Mouse (Mus musculus) gastrocnemius, adult 8-10 months (tissue): Measurements from ENCODE around the gene Rnasek. TPM values are rescaled to one million over a fixed set of nuclear protein-coding genes. Genes with fewer than 3 reads are reported as not detected.
A peak's percentile ranks its signal among the peaks of the same experiment; 100 is the strongest.

Experiments used
- DNase-seq, 2 experiments: peaks; one replicate each; pipeline ENCODE4 v3.0.0; 2022; ENCODE audit warnings: low spot score in 2 of 2
- microRNA-seq: library from miRNA; unstranded; fragments of <30 nt; microRNA quantifications from one replicate; pipeline ENCODE4 v1.2.0, GENCODE M21; 2022
- total RNA-seq, 4 experiments: library from RNA; stranded (reverse); gene quantifications; 2 replicates each; pipeline ENCODE4 v1.2.4; 2022

Gene Rnasek
- total RNA-seq, 4 experiments from 2014 or later, result 92.8 to 127 (median 113) TPM

DNA sequence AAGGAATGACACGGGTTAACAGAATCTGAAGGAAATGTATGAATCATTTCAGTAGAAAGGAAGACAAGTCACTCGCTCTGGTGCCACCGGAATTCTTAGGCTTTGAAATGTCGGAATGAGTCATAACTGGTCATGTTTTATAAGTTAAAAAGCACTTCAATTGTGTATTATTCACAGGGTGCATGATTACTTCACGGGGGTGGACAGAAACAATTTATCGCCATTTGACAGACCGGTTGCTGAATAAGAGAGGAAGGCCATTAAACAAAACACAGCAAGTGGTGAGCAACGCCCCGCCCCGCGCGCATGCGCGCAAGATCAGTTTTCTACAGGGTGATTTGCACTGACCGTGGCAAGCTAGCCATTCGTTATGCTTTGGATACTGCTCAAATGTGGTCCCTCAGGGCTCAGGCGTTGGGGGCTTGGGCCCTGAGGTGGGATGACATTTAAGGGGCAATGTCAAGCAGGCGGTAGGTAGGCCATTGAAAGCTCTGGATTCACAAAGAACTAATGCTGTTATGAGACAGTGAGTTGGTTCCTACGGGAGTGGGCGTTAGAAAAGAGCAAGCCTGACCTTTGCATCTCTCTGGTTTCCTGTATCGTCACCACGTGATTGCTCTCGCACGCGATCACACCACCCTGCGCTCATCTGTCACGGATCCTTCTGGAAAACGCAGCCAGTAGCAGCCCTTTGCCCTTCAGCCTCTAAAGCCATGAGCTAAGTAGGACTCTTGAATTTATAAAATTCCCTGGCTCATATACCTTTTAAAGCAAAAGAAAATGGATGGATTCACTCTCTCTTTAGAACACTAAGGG lies 50.1 kb downstream of the Rnasek start:
- no peak for DNase-seq

Small RNA genes lying within 50 kb of the gene (microRNA-seq; reads per million reads assigned to microRNA genes)
- 1,728 reads per million, percentile 84 among the genes with 10 or more reads in this experiment for gene Mir195a
- not detected for gene Mir497
- not detected for gene Mir497b

Other genes starting within 250 kb of the Rnasek start
- 100 to 1,000 TPM; 186 to 216 (median 214) TPM for gene Gabarap, start 248.7 kb downstream of the Rnasek start, total RNA-seq
- gene Phf23, start 244.1 kb downstream of the Rnasek start, total RNA-seq, result 10 to 100 TPM; 20.5 to 28.5 (median 23.0) TPM
- gene Dvl2, start 239.2 kb downstream of the Rnasek start, total RNA-seq, result 1 to 10 TPM; 3.8 to 5.2 (median 4.5) TPM
- 100 to 1,000 TPM; 288 to 338 (median 299) TPM for gene Acadvl, start 224.4 kb downstream of the Rnasek start, total RNA-seq
- gene Dlg4, start 222.9 kb downstream of the Rnasek start, total RNA-seq, result 1 to 10 TPM; 3.3 to 6.9 (median 4.2) TPM
- not detected for gene Asgr1, start 185.8 kb downstream of the Rnasek start, total RNA-seq
- gene Asgr2, start 147.2 kb downstream of the Rnasek start, total RNA-seq, result not detected
- gene Mgl2, start 109.5 kb downstream of the Rnasek start, total RNA-seq, result 1 to 10 TPM in 2 of 4 experiments, under 1 TPM in 2; 0.60 to 2.0 (median 0.94) TPM
- gene Clec10a, start 83.6 kb downstream of the Rnasek start, total RNA-seq, result 1 to 10 TPM; 1.6 to 3.6 (median 2.8) TPM
- under 1 TPM in 2 of 4 experiments, not detected in 2; 0.27 to 0.46 TPM for gene Slc16a11, start 27.1 kb downstream of the Rnasek start, total RNA-seq
- gene Slc16a13, start 18.8 kb downstream of the Rnasek start, total RNA-seq, result under 1 TPM; 0.13 to 0.89 (median 0.35) TPM
- gene Bcl6b, start 10.0 kb downstream of the Rnasek start, total RNA-seq, result 1 to 10 TPM; 1.2 to 3.9 (median 2.3) TPM
- gene 0610010K14Rik, start 1.9 kb downstream of the Rnasek start, total RNA-seq, result 10 to 100 TPM; 29.8 to 36.3 (median 35.5) TPM
- gene Gm21988, start within 50 bp of the Rnasek start, total RNA-seq, result 1 to 10 TPM; 1.6 to 3.3 (median 3.0) TPM
- 1 to 10 TPM in 3 of 4 experiments, under 1 TPM in 1; 0.63 to 2.2 (median 1.3) TPM for gene Alox12, start 15.5 kb upstream of the Rnasek start, total RNA-seq
- under 1 TPM in 1 of 4 experiments, not detected in 3; 0.11 TPM for gene Alox12e, start 82.8 kb upstream of the Rnasek start, total RNA-seq
- gene Alox15, start 112.2 kb upstream of the Rnasek start, total RNA-seq, result under 1 TPM in 2 of 4 experiments, not detected in 2; 0.11 TPM
- gene Pelp1, start 170.2 kb upstream of the Rnasek start, total RNA-seq, result 10 to 100 TPM; 19.6 to 23.3 (median 20.6) TPM
- 1 to 10 TPM; 5.9 to 9.2 (median 7.4) TPM for gene Arrb2, start 192.8 kb upstream of the Rnasek start, total RNA-seq
- 1 to 10 TPM; 4.1 to 5.3 (median 4.6) TPM for gene Med11, start 212.1 kb upstream of the Rnasek start, total RNA-seq
- under 1 TPM in 3 of 4 experiments, not detected in 1; 0.10 to 0.48 (median 0.31) TPM for gene Zmynd15, start 219.6 kb upstream of the Rnasek start, total RNA-seq
- gene Cxcl16, start 220.1 kb upstream of the Rnasek start, total RNA-seq, result under 1 TPM; 0.54 to 0.75 (median 0.63) TPM